ENCODE assay signal across 9 mouse cellular contexts in genomic region chr4:136089748-136090583, GRCm38 (mm10). TPM values are rescaled to one million over a fixed set of nuclear protein-coding genes. Genes with fewer than 3 reads are reported as not detected.
DNase-seq lines count a peak whose midpoint lies in the region; ATAC-seq lines count a peak whose summit lies in the region.
"Had no signal": no experiment of that assay in that cellular context is flagged by ENCODE, and none has a peak within 500 bp of the region (broad histone marks: within the 10 kb centered on the region; RNA-seq: fewer than 3 reads in every experiment).

No protein-coding gene starts in this region.

- H3K36me3 ChIP-seq in midbrain, embryonic 10.5 days = no peaks in the 10 kb centered on the region
- H3K36me3 ChIP-seq in midbrain, embryonic 15.5 days (replicated peaks) = no peaks in the 10 kb centered on the region
- H3K36me3 ChIP-seq in embryonic facial prominence, embryonic 15.5 days = no peaks in the 10 kb centered on the region
- H3K36me3 ChIP-seq in heart, embryonic 11.5 days (ENCODE audit: control insufficient read depth, insufficient read depth, low read length) = no peaks in the 10 kb centered on the region

- no peak overlapping the region for H3K4me2 ChIP-seq in midbrain, embryonic 15.5 days
- H3K4me2 ChIP-seq in embryonic facial prominence, embryonic 15.5 days (replicated peaks) = no peak overlapping the region
- no peak overlapping the region for H3K4me2 ChIP-seq in heart, embryonic 11.5 days

- WGBS in midbrain, embryonic 10.5 days = 62% methylated on average over 11 of the region's 11 CpGs
- 64% methylated on average over 11 of the region's 11 CpGs for WGBS in midbrain, embryonic 15.5 days
- WGBS in embryonic facial prominence, embryonic 15.5 days = 47% methylated on average over 11 of the region's 11 CpGs
- WGBS in heart, embryonic 11.5 days (ENCODE audit: insufficient replicate concordance) = 57% methylated on average over 11 of the region's 11 CpGs

- ATAC-seq in midbrain, embryonic 15.5 days (replicated peaks) = no peak
- peak; percentile 29; the same call in 1 of the 2 replicates for ATAC-seq in embryonic facial prominence, embryonic 15.5 days (ENCODE audit: insufficient number of reproducible peaks, low FRiP score, low TSS enrichment, low read depth)
- no peak for ATAC-seq in megakaryocyte-erythroid progenitor cell, adult 5-6 weeks (replicated peaks; ENCODE audit: low FRiP score, low TSS enrichment, poor library complexity, severe bottlenecking)
- ATAC-seq in heart, embryonic 11.5 days (replicated peaks; ENCODE audit: insufficient number of reproducible peaks, low FRiP score, low TSS enrichment) = no peak

- H3K9ac ChIP-seq in midbrain, embryonic 15.5 days = no peak overlapping the region
- no peak overlapping the region for H3K9ac ChIP-seq in embryonic facial prominence, embryonic 15.5 days
- no peak overlapping the region for H3K9ac ChIP-seq in heart, embryonic 11.5 days (ENCODE audit: low read depth, low read length)

- no peaks in the 10 kb centered on the region for H3K9me3 ChIP-seq in midbrain, embryonic 10.5 days (replicated peaks)
- no peaks in the 10 kb centered on the region for H3K9me3 ChIP-seq in midbrain, embryonic 15.5 days
- no peaks in the 10 kb centered on the region for H3K9me3 ChIP-seq in embryonic facial prominence, embryonic 15.5 days (replicated peaks)
- no peaks in the 10 kb centered on the region for H3K9me3 ChIP-seq in heart, embryonic 11.5 days (replicated peaks; ENCODE audit: control insufficient read depth, low read length)

- H3K27me3 ChIP-seq in midbrain, embryonic 10.5 days (ENCODE audit: low read depth, poor library complexity, severe bottlenecking) = peaks cover 7% of the 10 kb centered on the region
- H3K27me3 ChIP-seq in midbrain, embryonic 15.5 days (replicated peaks) = no peaks in the 10 kb centered on the region
- H3K27me3 ChIP-seq in embryonic facial prominence, embryonic 15.5 days = no peaks in the 10 kb centered on the region
- no peaks in the 10 kb centered on the region; the same call in 1 of the 2 replicates for H3K27me3 ChIP-seq in heart, embryonic 11.5 days (ENCODE audit: control insufficient read depth, insufficient read depth, low read length)

- DNase-seq in midbrain, embryonic 10.5 days (ENCODE audit: low spot score) = no peak
- peak; percentile 54 to 62 for DNase-seq in kidney, postnatal 36 days
- peak; percentile 65 for DNase-seq in thymus, postnatal 14 days
- no peak for DNase-seq in left cerebral cortex, postnatal 4 days

- intact Hi-C loops in left cerebral cortex, postnatal 4 days (cut with DNase I) = no loop called here

- peaks cover 33% of the 10 kb centered on the region for H3K4me1 ChIP-seq in midbrain, embryonic 10.5 days
- H3K4me1 ChIP-seq in midbrain, embryonic 15.5 days = 0 out of 2 replicates have a peak, but pooled peaks cover 4% of the 10 kb centered on the region
- H3K4me1 ChIP-seq in embryonic facial prominence, embryonic 15.5 days = peaks cover 10% of the 10 kb centered on the region
- no peaks in the 10 kb centered on the region for H3K4me1 ChIP-seq in heart, embryonic 11.5 days (ENCODE audit: control insufficient read depth, insufficient read depth, low read length)

- no peak overlapping the region for H3K4me3 ChIP-seq in midbrain, embryonic 10.5 days
- no peak overlapping the region for H3K4me3 ChIP-seq in midbrain, embryonic 15.5 days
- H3K4me3 ChIP-seq in embryonic facial prominence, embryonic 15.5 days (replicated peaks) = no peak overlapping the region
- H3K4me3 ChIP-seq in heart, embryonic 11.5 days (ENCODE audit: low read depth, low read length) = no peak overlapping the region

- peak overlapping the region; percentile 71 for H3K27ac ChIP-seq in midbrain, embryonic 10.5 days (replicated peaks)
- H3K27ac ChIP-seq in midbrain, embryonic 15.5 days = no peak overlapping the region
- peak overlapping the region; percentile 77 for H3K27ac ChIP-seq in embryonic facial prominence, embryonic 15.5 days (replicated peaks)
- H3K27ac ChIP-seq in heart, embryonic 11.5 days (ENCODE audit: low read depth, low read length) = no peak overlapping the region

RNA-seq across cellular contexts. Expression of gene Rpl11, which starts 36.7 kb away (rescaled TPM):
- 407 and 486 TPM in 2 replicates for polyA plus RNA-seq in midbrain, embryonic 10.5 days (2016; fragmentation: Nextera tagmentation; extraction: Ambion mirVana)
- polyA plus RNA-seq in midbrain, embryonic 15.5 days (2015; fragmentation: Nextera tagmentation; extraction: Ambion mirVana) = 262 and 276 TPM in 2 replicates
- polyA plus RNA-seq in embryonic facial prominence, embryonic 15.5 days (2015; fragmentation: Nextera tagmentation; extraction: Ambion mirVana) = 427 and 463 TPM in 2 replicates
- 1,812 and 1,837 TPM in 2 replicates for total RNA-seq in megakaryocyte-erythroid progenitor cell, adult 5-6 weeks (2014; fragmentation: Nextera tagmentation)
- 1,215 and 1,345 TPM in 2 replicates for total RNA-seq in megakaryocyte-erythroid progenitor cell, adult 5-6 weeks (2017)
- 100 to 1,000 TPM; 347 to 361 TPM for total RNA-seq in left cerebral cortex, postnatal 4 days (2021)
- 287 and 345 TPM in 2 replicates for polyA plus RNA-seq in heart, embryonic 11.5 days (2014; fragmentation: Nextera tagmentation; extraction: Ambion mirVana)

RNA-seq across cellular contexts. Expression of gene Id3, which starts 53.3 kb away (rescaled TPM):
- polyA plus RNA-seq in midbrain, embryonic 10.5 days (2016; fragmentation: Nextera tagmentation; extraction: Ambion mirVana) = 619 and 802 TPM in 2 replicates
- 127 and 151 TPM in 2 replicates for polyA plus RNA-seq in midbrain, embryonic 15.5 days (2015; fragmentation: Nextera tagmentation; extraction: Ambion mirVana)
- 432 and 441 TPM in 2 replicates for polyA plus RNA-seq in embryonic facial prominence, embryonic 15.5 days (2015; fragmentation: Nextera tagmentation; extraction: Ambion mirVana)
- total RNA-seq in megakaryocyte-erythroid progenitor cell, adult 5-6 weeks (2014; fragmentation: Nextera tagmentation) = 1.5 and 7.8 TPM in 2 replicates
- total RNA-seq in megakaryocyte-erythroid progenitor cell, adult 5-6 weeks (2017) = 1.9 and 3.1 TPM in 2 replicates
- total RNA-seq in left cerebral cortex, postnatal 4 days (2021) = 10 to 100 TPM; 50.9 to 52.7 TPM
- 411 and 415 TPM in 2 replicates for polyA plus RNA-seq in heart, embryonic 11.5 days (2014; fragmentation: Nextera tagmentation; extraction: Ambion mirVana)
- total RNA-seq: common myeloid progenitor, adult 5-6 weeks had no signal

Comparison
In these comparisons a context has a peak if more than half of its experiments do, and no peak if none do; other contexts are left out.
1. H3K27ac ChIP-seq: peak in midbrain, embryonic 10.5 days (single experiment) and embryonic facial prominence, embryonic 15.5 days (single experiment); none in midbrain, embryonic 15.5 days (single experiment) and heart, embryonic 11.5 days (single experiment).
2. DNase-seq: peak in kidney, postnatal 36 days (2 of 2) and thymus, postnatal 14 days (single experiment); none in midbrain, embryonic 10.5 days (single experiment) and left cerebral cortex, postnatal 4 days (single experiment).